Mouse (Mus musculus) testis, adult 2 months (tissue): ENCODE results near the gene Mxra7. TPM values are rescaled to one million over a fixed set of nuclear protein-coding genes. Genes with fewer than 3 reads are reported as not detected.
A peak's percentile ranks its signal among the peaks of the same experiment; 100 is the strongest.

Experiments
- H3K27ac ChIP-seq: fragments of 200-500 bp; 2 replicates; pipeline ENCODE4 v1.5.1; 2012; ENCODE audit warnings: low read depth, low read length; ENCODE audit not compliant: control insufficient read depth, insufficient read depth
- H3K27me3 ChIP-seq: fragments of 200-500 bp; 2 replicates; pipeline ENCODE4 v1.6.1; 2012; ENCODE audit warnings: mild to moderate bottlenecking, low read length, moderate library complexity; ENCODE audit not compliant: control insufficient read depth, insufficient read depth
- H3K36me3 ChIP-seq: fragments of 200-500 bp; 2 replicates; pipeline ENCODE4 v1.6.1; 2012; ENCODE audit warnings: mild to moderate bottlenecking, low read length; ENCODE audit not compliant: control insufficient read depth, insufficient read depth
- H3K4me1 ChIP-seq: fragments of 200-500 bp; 2 replicates; pipeline ENCODE4 v1.6.1; 2012; ENCODE audit warnings: low read length; ENCODE audit not compliant: control insufficient read depth, insufficient read depth
- H3K4me3 ChIP-seq: fragments of 200-500 bp; 2 replicates; pipeline ENCODE4 v1.5.1; 2012; ENCODE audit warnings: low read depth, mild to moderate bottlenecking, low read length, moderate library complexity, mixed read lengths; ENCODE audit not compliant: control insufficient read depth
- CTCF ChIP-seq: fragments of 200-500 bp; IDR thresholded peaks from 2 replicates; pipeline ENCODE4 v1.5.1; 2012; ENCODE audit warnings: low read depth, mild to moderate bottlenecking, inconsistent platforms, low read length, moderate library complexity; ENCODE audit not compliant: control insufficient read depth, insufficient read depth, insufficient replicate concordance
- POLR2A ChIP-seq: fragments of 200-500 bp; IDR thresholded peaks from 2 replicates; pipeline ENCODE4 v1.6.1; 2012; ENCODE audit warnings: low read depth, mild to moderate bottlenecking, inconsistent platforms, low read length, moderate library complexity; ENCODE audit not compliant: control insufficient read depth
- polyA plus RNA-seq: library from polyadenylated mRNA; depleted of rRNA; stranded (reverse); fragments of >200 nt; gene quantifications from 2 replicates; pipeline ENCODE4 v1.2.3, GENCODE M21; 2012

Mxra7 gene
- polyA plus RNA-seq, 1 experiment = 8.2 TPM

DNA sequence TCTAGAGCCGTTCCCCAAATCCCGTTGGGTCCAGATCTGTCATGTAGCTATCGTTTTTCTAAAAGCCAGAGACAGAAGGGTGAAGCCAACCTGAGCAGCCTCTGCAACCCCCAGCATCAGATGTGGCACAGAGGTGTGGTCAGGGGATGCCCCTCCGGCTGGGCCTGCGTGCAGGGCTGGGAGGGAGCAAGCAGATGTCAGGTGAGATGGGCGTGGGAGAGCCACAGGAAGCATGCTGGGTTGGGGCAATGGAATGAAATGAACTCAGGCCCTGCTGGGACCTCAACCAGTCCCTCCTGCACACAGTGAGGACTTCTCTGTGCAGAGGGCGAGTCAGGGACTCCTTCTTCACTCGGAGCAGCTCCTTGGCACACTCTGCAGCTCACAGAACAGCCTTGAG is 18.3 kb downstream of the Mxra7 start:
- H3K4me1 ChIP-seq = peaks cover 7% of the 10 kb centered on the region
- H3K27me3 ChIP-seq = no peaks in the 10 kb centered on the region
- no peaks in the 10 kb centered on the region for H3K36me3 ChIP-seq
- TF ChIP-seq POLR2A (no peak), CTCF (no peak)
- H3K4me3 ChIP-seq = no peak overlapping the region
- H3K27ac ChIP-seq = no peak overlapping the region

DNA sequence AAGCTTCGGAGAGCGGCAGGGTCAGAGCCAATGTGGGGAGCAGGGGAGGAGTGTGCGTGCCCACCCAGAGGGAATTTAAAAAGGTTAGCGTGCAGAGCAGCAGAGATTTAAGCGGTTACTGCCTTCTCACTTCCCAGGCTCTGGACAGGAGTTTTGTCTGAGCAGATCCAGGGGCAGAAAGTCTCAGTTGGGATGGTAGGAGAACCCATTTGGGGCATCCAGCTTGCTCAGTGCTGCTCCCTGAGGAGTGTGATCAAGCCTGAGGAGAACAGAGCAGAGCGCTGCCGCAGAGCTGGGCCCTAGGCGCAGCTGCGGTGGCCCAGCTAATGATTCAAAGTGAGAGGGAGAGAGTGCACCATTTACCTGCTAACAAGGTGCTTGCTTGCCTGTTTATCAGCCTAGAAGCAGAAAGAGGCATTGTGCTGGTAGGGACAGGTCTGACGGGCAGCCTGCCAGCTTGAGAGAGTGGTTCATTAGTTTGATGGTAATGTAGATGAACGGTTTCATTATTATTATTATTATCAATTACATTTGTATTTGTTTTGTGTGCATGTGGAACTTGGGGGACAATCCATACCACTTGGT is 18.9 kb downstream of the Mxra7 start:
- H3K36me3 ChIP-seq = no peaks in the 10 kb centered on the region
- H3K4me1 ChIP-seq = peaks cover 7% of the 10 kb centered on the region
- H3K27me3 ChIP-seq = no peaks in the 10 kb centered on the region
- no peak overlapping the region for H3K27ac ChIP-seq
- no peak overlapping the region for H3K4me3 ChIP-seq
- TF ChIP-seq CTCF (no peak), POLR2A (no peak)

DNA sequence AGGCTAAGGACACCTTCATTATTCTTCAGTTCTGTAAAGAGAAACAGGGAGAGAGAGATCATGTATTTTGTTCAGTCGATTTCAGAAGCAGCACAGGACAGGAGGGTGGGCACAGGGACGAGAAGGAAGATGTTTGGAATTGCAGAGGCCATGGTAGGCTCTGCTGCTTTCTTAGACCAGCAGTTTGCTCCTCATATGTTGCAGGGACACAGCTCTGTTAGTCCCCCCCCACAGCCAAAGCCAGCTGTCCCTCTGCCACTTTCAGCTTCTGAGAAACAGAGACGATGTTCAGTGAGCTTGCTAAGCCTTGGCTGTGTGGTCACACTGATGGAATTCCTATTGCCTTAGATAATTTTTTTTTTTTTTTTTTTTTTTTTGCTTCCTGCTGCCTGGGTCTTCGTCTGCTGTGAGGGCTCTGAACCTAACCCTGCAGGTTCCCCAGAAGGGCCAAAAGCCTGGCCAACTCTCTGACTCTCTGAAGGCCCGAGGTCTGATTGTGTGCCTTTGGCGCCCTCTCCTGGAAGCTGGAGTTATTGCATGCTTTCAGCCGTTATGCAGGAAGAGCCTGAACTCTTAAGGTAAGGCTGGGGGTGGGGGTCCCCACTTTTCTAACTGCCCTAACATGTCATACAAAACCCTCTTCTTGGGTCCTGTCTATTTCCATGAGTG is 19.8 kb downstream of the Mxra7 start:
- H3K4me3 ChIP-seq = no peak overlapping the region
- H3K4me1 ChIP-seq = peaks cover 7% of the 10 kb centered on the region
- peak; percentile 88 for TF ChIP-seq CTCF
- TF ChIP-seq POLR2A = no peak
- no peaks in the 10 kb centered on the region for H3K27me3 ChIP-seq
- H3K36me3 ChIP-seq = no peaks in the 10 kb centered on the region
- no peak overlapping the region for H3K27ac ChIP-seq

DNA sequence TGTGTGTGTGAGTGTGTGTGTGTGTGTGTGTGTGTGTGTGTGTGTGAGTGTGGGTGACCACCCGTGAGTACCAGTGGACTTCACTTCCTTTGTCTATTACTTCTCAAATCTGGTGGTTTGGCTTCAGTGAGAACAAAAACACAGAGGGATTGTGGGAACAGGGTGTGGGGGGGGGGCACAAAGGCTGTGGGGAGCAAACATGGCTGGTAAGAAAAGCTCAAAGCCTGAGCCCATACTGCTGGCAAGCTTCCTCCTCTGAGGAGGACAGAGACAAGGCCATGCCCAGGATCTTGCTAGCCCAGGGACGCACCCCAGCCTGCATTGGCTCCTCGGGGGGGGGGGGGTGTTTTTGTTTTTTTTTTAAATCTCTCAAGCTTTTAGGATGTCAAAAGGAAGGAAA is 20.3 kb downstream of the Mxra7 start:
- Histone ChIP-seq H3K27me3 (no peaks in the 10 kb centered on the region), H3K4me1 (peaks cover 7% of the 10 kb centered on the region), H3K36me3 (no peaks in the 10 kb centered on the region), H3K4me3 (no peak overlapping the region), H3K27ac (no peak overlapping the region)
- TF ChIP-seq CTCF (no peak), POLR2A (no peak)

DNA sequence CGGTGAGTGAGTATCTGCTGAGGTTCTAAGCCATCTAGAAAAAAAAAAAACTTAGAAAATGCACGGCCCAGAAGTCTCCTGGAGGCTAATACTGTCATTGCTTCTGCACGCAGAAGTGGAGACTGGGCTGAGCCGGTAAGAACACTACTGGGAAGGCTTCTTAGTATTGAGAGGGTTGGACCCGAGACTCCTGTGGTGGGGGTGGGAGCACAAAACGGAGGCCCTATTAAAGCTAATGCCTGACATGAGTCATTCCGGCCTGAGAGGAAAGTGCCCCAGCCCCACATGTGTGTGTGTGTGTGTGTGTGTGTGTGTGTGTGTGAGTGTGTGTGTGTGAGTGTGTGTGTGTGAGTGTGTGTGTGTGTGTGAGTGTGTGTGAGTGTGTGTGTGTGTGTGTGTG is 20.7 kb downstream of the Mxra7 start:
- Histone ChIP-seq H3K4me1 (peaks cover 7% of the 10 kb centered on the region), H3K27ac (no peak overlapping the region), H3K27me3 (no peaks in the 10 kb centered on the region), H3K36me3 (no peaks in the 10 kb centered on the region), H3K4me3 (no peak overlapping the region)
- TF ChIP-seq CTCF (no peak), POLR2A (no peak)

DNA sequence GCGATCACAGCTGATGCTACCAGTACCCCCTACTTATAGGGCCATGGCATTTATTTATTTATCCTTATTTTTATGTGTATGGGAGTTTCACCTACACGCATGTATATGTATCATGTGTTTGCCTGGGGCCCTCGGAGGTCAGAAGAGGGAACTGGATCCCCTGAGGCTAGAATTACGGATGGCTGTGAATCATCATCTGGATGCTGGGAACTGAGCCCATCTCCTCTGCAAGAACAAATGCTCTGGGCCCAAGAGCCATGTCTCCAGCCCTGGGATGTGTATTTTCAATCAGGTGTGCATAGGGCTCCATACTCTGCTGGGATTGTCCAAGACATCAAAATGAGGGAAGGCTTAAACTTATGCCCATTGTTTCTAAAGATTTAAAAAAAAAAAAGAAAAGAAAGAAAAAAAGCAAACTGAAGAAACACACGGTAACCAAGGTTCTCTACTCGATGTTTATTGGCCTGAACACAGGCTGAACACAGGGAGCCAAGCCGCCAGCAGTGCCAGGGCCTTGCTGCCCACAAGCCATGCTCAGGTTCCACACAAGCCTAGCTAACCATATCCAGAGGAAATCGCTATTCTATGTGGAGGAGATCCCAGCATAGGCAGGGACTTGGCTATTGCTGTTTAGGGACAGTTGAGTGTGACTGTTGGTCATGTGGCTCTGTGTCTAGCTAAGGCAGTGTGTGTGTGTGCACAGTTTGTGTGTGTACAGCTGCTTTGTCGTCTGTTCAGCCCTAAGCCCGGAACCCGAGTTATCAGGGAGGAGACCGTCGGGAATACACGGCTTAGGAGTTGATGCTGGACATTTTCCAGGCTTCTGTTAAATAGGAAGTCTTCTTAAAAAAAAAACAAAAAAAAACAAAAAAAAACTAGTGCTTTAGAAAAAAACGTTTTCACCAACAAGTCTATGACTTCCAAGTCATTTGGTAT is 21.4 kb downstream of the Mxra7 start:
- H3K27ac ChIP-seq = no peak overlapping the region
- TF ChIP-seq CTCF (no peak), POLR2A (no peak)
- no peaks in the 10 kb centered on the region for H3K27me3 ChIP-seq
- H3K4me1 ChIP-seq = peaks cover 5% of the 10 kb centered on the region; the same call in 1 of the 2 replicates
- no peaks in the 10 kb centered on the region for H3K36me3 ChIP-seq
- no peak overlapping the region for H3K4me3 ChIP-seq

DNA sequence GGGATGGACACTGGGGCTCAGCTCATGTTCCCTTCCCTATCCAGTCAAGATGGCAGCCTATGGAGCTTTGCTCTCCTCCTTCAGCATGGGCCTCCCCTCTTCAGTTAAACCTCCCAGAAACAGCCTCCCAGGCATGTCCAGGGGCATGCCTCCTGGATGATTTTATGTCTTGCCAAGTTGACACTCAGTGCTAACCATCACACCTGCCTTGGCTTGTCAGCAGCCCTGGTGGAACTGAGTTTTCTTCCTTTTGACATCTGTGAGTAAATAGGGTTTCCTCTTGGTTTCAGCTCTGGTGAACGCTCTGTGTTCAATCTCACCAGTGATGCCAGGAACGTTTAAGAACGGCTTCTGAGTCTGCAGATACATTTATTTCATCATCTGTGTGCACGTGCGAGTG is 25.1 kb downstream of the Mxra7 start:
- Histone ChIP-seq H3K27me3 (no peaks in the 10 kb centered on the region), H3K4me3 (no peak overlapping the region), H3K27ac (no peak overlapping the region), H3K36me3 (no peaks in the 10 kb centered on the region), H3K4me1 (no peaks in the 10 kb centered on the region)
- no peak for TF ChIP-seq CTCF
- no peak for TF ChIP-seq POLR2A
